Mouse (Mus musculus): Measurements from ENCODE around the gene Kcnj16.

Kcnj16 gene

DNA sequence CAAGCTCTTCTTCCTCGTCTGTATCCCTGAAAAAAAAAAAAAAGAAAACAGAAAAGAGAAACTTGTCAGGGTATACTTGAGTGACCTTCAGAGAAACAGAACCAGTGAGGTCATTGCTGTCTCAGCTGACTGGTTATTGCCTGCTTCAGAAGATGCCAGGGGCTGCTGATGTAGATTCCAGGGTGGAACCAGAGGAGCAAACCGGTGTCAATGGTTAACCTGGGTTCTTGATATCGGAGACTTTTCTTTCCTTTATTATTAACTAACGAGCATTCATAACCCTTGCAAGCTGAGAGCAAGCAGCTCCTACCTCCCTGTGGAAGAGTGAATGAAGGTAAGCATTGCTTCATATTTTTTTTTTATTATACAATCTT lies at the start of gene Kcnj16:
TSS of gene Kcnj16 (plus strand) at position 272 of the 374 bp plus-strand sequence.
- no peak for DNase-seq

DNA sequence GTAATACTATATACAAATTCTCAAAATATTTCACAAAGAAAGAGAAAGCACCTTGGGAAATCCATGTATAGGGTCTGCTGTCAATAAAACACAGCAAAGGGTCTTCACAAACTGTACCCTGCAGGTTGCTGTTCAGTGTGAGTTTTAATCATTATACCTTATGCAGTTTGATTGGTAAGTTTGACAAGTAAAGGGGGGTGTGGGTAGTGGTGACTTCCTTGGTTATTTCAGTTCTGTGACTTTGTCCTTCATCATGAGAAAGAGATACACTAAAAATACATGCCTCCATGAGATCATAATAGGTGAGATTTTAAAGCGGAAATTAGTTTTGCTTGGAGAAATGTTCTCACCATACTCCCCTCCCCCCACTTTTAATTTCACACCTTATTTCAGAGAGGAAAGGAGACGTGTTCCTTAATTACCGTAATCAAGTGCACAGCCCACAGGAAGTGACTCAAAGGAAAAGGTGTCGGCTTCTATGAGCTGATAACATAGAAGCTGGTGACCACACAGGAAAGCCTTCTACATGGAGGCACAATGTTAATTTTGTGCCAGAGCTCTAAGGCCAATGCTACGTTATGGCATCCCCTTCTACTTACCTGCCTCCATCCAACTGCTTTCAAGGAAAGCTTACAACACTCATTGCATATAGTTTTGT lies 48.9 kb upstream of the Kcnj16 start:
- no peak for DNase-seq

DNA sequence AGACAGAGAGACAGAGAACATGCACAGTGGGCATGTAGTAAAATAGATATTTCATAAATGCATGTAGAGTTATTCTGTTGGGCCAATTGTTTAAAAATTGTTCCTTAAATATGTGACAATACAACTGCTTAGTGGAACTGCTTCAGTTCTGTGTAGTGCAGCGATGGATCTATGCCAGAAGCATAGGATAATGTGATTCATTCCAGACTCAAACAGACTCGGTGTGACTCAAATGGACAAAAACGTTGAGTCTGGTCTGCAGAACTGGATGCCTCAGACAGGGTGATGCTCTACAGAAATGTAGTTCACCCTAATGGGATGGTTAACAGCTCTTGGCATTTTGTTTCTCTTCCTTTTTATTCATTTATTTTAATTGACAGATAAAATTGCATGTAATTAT lies 32.1 kb upstream of the Kcnj16 start:
- no peak for DNase-seq

DNA sequence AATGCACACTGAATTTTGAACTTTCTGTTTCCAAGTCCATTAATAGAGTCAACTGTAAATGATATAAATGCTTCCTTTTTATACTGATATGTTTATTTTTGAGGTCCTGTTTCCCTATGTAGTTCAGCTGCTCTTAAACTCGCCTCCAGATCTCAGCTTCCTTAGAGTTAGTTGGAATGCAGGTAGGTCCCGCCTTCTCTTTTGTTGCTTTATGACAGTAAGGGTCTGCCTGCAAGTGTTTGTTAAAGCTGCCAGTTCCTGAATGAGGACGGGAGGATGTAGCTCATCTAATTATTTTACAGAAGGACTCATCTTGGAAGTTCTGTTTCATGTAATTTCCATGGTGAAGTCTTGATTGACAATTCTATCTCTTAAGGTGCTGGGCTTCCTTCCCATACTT lies 25.6 kb upstream of the Kcnj16 start:
- no peak for DNase-seq

DNA sequence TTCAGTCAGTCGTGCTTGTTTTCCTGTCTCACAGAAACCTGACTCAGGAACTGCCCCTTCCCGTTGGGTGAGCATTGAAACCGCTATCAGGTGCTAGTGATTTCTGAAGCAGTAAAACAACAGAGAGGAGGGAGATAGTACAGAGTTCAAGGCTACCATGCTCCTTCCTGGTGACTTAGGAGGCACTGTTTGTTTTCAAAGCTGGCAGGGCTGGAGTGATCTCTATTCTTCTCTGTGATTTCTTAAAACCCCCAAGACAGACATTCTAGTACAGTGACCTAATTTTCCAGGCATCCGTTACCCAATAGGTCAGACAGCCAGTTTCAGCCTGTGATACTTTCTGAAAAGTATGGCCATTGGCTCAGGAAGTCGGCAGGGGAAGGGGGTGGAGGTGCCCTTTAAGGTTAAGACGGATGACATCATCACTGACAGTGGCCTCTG lies 25.1 kb upstream of the Kcnj16 start:
- no peak for DNase-seq

DNA sequence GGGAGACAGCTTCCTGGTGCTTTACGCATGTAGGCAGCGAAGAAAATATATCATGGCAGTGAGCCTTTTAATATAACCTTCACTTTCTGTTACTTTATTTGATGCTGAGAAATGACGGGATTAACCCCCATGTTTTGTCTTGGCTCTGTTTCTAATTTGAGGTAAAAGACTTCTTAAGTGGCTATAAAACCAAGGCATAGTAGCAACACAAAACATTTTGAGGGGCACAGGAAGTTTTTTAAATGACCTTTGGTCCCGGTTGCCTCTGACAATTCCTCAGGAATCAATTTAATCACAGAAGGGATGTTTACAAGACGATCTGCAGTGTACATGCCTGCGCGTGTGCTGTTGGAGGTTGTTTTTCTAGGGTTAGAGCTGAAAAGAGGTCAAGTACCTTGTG lies 11.2 kb upstream of the Kcnj16 start:
- no peak for DNase-seq

DNA sequence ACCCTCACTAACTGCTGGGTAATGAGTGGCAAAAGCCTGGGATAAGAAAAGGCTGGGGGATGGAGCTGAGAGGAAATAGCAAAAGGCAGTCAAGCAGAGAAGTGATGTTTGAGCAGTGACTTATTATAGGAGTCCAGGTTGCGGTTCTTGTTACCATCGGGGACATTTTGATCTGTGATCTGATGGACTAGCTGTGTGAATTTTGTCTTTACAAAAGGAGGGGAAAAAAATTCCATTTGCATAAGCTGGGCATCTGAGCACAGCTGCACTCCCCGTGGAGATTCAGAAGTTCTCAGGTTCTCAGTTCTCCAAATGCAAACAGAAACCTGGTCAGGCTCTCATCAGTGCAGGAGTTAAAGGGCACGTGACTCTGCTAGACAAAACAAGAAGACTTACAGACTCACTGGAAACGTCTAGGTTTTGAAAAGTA lies 6.2 kb upstream of the Kcnj16 start:
- no peak for DNase-seq

DNA sequence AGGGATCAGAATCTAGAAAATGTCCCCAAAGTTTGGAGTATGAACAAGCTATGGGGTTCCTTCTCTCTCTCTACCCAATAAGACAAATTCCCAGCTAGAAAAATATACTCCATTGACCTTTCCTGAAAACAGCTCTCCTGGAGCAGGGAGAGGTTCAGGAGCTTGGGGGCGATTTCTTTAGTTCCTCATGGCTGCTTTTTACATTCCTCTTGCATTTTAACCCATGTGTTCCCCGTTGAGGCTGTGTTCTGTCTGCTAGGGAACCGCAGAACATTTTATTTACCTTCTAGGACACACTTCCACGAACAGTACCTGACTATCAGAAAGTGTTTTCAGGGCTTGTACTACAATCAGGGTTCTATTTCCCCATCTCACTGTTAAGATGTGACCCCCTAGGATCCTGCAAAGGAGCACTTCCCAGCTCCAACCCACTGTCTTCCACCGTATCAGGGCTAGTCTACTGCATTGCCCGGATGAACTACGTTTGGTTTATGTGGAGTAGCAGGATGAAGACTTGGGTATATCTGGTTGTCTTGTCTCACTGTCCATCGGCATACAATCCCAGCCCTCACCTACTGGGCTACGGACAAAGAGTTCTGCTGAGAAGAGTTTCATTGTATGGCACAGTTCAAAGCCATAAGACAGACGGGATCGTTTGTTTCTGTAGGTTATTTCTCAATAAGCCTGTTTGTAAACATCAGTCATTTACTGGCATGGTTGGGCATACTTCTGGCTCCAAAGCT lies 643 bp upstream of the Kcnj16 start:
- DNase-seq: no peak

DNA sequence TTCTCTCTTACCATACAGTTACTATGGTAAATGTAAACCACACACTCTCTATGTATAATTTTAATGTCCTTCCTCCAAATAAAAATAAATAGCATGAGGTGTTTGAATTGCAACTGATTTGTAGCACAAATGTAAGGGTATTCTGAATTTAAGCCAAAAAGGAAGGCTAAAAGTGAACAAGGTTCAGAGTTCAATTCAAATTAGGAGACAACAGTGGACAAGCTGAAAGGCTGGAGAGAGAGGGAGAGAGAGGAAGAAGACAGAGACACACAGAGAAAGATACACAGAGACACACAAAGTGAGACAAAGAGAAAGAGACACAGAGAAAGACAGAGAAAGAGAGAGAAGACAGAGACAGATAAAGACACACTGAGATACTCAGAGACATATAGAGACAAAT lies 1.1 kb downstream of the Kcnj16 start:
- DNase-seq: no peak

DNA sequence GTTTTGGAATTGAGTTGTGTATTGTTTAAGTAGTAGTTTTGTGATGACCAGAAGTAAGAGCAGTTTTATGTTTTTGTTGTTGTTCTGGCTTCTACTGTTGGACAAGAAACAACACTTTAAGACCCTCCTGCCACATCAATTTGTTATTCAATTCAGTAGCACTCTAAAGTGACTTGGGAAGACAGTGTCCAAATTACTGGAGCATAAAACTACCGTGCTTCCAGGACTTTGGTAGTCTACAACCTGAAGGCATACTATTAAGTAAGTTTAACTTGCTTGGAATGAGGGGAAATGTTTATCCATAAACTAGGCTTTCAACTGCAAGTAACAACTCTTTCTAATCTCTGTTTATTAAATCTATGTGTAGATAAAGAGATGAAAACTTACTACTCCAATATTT lies 17.7 kb downstream of the Kcnj16 start:
- DNase-seq: no peak

DNA sequence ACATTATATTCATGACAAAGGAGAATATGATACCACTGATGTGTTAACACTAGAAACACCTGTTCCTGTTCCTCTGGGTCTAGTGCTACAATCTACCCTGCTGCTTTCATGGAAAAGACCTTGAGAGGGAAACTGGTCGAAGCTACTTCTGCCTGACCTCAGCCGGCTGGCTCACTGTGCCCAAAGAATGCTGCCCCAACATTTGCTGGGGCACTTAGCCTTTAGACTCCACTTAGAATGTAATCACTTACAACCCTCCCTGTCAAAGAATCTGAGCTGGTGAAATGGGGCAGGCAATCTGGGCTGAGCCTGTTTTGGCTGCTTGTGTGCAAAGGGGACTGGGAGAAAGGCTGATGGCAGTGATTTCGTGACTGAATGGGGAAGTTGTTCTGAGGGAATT lies 18.1 kb downstream of the Kcnj16 start:
- peak; percentile 92 for DNase-seq

DNA sequence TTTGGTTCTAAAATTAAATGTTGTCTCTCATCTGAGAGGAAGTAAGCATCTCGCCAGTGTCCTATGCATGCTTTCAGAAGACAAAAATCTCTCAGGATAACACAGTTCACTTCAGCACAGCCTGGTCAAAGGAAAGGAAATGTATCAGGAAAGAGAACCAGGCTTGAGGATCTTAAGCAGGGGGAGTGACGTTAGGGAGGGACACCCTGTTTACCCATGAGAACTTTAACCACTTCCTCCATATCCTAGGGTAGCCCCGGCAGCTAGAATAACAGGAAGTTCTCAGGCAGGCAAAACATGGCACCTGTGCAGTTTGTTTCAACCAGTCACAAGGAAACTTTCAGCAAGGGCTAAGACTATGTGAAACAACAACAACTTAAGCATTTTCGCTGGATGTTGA lies 25.8 kb downstream of the Kcnj16 start:
- peak; percentile 96 for DNase-seq

DNA sequence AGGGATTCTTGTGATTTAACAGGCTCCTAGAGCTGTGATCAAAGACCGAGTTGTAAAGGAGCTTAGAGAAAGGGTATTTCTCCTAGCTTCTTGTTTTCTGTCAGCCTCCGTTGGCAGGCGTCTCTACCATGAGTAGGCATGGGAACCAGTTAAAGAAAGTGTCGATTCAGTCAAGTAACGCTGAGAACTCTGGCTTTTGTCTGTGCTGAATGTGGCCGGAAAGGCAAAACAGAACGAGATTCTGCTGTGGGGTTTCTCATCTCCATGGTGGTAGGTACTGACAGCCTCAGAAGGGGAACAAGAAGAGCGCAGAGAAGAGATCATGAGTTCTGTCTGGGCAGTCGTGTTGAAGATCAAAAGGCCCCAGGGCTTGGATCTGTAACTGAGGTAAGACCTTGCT lies 29.4 kb downstream of the Kcnj16 start:
- DNase-seq: peak; percentile 89

DNA sequence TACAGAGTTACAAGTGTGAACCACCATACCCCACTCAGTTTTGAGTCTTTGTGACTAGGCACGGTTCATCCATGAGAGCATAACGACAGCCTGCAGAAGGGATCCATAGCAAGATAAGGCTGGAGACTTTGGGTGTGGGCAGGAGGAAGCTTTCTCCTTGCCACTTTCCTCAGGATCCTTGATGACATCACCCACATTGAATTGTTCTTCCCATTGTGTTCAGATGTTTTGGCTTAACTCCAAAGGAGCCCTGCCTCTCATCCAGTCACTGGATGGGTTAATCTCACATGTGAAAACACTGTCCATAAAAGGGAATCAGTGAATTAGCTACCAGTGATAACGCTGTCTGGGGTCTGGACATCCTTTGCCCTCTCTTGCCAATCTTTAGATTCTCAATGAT lies 37.3 kb downstream of the Kcnj16 start:
- no peak for DNase-seq

DNA sequence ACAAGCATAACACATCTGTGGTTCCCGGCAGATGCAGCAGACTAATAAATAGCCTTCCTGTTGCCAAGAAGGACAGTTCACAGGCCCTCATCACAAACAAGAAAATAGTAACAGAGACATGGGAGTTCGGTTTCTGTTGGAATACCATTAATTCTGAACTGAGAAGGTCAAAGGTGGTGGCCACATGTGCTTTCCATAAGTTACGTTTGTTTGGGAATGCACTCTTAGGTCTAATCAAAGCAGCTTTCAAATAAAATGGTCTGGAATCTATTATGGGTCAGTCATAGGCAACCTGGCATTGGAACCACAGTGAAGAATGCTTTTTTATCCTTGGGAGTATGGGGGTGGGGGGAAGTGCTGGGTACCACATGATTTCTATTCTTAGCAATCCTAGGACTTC lies 41.6 kb downstream of the Kcnj16 start:
- DNase-seq: no peak

DNA sequence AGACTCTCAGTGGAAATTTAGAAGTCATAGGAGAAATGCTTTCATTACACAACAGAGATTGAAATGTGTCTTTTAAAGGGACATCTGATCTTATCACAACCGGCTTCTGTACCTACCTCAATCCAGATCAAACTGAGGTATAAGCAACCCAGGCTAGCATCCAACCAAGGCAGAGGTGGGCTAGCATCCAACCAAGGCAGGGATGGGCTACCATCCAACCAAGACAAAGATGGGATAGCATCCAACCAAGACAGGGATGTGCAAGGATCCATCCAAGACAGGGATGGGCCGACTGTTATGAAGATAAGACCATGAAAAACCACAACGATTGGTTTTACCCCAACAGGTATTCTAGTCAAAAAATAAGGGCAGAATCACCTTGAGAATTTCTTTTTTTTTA lies 48.4 kb downstream of the Kcnj16 start:
- DNase-seq: peak; percentile 29

DNA sequence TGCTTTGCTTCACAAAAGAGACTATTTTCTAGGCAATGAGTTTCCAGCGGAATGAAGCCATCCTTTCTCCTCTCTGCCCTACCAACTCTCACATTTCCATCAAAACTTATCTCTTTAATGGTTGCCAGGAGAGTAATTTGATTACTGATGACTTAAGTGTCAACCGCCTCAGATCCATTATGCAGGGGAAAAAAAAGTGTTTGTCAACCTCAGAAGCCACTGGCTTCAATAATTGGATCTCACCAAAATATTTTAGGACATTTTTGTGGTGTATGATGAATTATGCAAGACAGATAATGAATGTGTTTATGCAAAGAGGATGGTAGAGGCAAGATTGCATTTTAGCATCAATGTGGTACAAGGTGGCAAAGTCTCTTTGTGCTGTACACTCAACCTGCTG lies 52.4 kb downstream of the Kcnj16 start:
- no peak for DNase-seq

DNA sequence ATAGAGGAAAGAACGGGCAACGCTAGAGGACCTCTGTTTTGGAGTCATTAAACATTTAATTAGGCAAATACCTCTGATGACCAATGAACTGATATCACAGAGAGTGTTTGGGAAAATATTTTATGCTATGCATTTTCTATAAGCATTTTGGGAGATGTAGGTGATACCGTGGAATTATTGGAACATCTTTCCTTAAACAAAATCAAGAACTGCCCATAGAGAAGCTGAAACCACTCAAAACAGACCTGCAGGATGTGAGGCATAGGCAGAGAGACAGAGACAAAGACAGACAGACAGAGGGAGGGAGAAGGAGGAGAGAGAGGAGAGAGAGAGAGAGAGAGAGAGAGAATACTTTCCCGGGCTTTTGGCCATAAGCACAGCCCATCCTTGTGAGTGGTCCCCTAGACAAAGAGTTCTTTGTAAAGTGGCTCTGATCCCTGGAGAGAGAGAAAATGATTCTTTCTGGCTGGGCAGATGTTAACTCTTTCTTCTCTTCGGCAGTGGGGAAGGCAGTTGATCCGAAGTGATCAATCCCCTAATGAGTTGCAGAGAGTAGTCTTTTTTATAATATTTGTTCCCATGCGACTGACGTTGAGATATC lies 54.9 kb downstream of the Kcnj16 start:
- no peak for DNase-seq

DNA sequence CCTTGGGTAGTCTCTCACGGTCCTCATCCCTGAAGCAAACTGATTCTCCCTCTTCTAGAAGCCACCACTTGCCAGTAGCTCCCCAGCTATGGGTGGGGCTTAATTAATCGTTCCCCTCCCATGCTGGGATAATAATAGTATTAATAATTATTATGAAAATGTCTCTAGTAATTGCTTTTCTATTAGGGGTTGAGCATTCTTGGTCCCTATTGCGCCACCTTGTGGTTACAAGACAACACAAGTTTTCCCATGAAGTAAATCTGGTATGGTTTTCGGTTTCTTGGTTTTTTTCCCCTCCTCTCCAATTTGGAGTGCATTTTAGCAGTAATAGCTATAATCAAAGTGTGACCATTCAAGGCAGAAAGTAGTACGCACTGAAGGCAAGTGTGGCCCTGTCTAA lies 74.3 kb downstream of the Kcnj16 start:
- DNase-seq: no peak

DNA sequence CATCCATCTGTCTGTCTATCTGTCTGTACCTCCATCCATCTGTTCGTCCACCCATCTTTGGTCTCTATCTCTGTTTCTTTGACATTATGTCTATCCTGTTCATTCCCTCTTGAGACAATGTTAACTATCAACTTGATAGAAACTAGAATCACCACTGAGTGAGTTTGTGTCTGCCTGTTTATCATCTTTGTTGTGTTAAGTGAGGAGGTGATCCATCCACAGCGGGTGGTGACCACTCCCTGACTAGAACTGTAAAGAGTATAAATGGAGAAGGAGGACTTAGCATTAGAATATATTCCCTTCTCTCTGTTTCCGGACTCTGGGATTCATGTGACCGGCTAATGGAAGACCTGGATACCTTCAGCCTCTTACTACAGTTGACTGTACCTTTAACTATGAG lies 75.5 kb downstream of the Kcnj16 start:
- no peak for DNase-seq

DNA sequence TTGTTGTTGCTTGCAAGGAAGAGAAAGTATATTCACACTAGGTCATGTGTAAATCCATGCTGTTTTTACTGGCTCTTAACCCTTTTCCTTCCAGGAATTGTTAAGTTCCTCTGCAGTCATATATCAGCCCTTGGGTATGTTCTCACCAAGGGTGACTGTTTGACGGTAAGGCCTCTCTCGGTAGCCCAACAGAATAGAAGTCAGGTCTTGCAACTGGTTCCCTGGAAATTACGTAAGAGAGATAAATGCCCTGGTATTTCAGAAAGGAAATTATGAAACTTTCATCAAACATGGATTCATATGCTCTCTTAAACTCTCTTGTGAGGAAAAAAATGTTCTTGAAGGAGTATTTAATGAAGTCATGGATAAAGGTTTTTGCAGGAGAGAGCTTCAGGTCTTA lies 86.4 kb downstream of the Kcnj16 start:
- DNase-seq: no peak

DNA sequence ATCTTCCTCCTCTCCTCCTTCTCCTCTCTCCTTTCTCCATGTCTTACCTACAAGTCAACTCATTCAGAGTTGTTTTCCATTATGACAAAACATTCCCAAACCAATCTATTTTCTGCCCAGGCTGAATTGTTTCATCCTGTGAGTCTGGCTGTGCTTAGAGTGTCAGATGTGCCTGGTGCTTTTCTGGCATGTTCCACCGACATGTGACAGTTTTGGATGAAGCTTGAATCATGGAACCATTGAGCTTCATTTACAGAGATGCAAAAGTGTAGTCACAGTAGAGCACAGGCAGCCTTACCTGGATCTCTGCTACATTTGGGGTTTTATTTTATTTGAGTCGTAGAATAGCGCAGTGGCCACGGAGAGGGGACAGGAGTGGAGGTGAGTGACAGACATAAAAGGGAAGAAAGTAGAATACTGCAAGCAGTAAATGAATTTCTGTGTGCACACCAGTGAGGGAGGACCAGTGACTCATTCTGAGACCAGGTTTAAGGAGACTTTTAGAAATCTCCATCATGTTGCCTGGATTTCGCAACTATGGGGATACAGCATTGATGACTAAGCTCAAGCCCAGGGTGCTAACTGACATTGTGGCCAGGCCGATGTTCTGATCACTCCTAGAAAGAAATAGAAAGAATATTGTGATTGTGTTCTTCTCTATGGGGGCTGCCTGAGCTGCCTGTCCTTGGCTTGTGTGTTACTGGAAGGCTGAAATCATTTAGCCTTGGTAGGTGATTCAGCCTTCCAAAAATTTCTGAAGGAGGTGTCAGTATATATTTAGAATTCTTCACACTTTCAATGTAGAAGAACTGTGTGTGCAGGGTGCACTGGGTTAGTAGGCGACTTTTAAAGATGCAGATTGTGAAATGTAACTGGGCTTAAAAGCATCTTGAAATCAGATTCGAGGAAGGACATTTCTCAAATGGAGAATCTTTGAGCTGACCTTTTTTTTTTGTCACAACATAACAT lies 87.3 kb downstream of the Kcnj16 start:
- no peak for DNase-seq

DNA sequence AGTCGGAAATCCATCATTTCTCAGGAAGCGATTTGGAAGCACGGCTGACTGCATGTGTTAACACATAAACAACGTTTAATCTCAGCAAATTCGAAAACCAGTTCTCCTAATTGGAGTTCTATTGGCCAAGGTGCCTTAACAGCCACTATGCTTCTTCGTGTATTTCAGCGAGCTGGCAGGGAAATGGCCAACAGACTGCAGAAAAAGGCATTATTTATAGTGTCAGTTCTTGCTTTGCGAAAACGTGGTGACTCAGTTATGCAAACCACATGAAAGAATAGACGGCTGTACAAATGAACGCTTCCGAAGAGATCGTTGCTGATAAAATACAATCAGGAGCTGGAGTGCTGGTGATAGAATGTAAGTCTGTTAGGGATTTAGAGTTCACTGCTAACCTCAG lies 88.2 kb downstream of the Kcnj16 start:
- no peak for DNase-seq

Measured in heart, adult 11 months (tissue).